Mouse (Mus musculus) regulatory T cell (primary cell): Measurements from ENCODE around the gene Arl11.

ENCODE experiments used
- in situ Hi-C: fragments of 300-600 bp; cut with MboI, MseI; formaldehyde crosslinking; loops from one replicate; pipeline ENCODE4 v1.15.1; 2025; ENCODE audit warnings: high pct_unique_total_duplicates

The Arl11 gene

DNA sequence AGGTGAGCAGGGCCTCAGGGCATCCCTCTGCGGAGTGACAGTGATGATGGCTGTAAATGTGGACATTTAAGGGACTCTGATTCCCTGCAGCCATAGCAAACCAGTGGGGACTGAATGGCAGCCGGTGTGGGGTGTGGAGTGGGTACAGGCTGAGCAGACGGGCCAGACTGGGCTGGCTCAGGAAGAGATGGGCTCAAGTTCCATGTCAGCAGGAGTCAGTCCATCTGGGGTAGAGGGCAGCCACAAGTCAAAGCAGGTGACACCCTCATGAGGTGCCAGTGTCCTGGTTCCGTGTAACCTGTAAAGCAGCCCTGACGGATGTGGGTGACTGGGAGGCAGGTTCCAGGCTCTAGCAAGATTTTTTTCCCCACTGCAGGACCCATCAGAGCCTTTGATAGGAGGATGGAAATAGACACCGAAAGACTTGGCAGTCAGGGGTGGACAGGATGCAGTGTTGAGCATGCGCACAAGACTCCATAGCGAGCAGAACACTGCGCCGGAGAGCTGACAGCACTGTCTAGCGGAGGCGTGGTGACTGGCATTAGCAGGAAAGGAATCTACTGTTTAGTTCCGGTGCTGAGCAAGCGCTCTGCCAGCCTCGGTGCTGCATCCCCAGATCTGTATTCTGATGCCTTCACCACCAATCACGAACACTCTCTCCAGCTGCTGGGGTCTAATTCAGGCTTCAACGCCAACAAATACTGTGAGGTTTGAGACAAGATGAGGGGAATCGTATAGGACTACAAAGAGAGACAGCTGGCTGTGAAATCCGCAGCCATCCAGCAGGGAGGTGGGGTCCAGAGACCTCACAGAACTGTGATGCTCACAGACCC is 18.3 kb downstream of the Arl11 start:
- in situ Hi-C loops: no loop called here

DNA sequence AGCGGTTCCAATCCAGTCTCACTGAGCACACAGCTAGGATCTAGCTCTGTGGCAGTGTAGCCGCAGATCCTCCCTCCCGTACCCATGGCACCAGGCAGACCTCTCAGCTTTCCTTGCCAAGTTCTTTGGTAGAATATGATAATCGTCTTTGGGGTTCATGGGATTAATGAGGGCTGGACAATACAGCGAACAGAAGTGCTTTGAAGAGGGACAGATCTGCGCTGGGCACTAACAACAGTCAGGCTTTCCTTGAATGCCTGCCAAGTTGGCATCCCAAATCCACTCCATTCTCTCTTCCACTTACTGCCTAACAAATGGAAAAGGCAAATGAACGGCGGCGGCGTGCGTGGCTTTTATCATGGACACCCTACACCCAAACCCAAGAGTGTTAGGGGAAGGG is 21.0 kb downstream of the Arl11 start:
- in situ Hi-C loops: loop anchor here (5.0 kb wide), 1 partner anchor 167 kb away; no protein-coding TSS in a partner anchor

DNA sequence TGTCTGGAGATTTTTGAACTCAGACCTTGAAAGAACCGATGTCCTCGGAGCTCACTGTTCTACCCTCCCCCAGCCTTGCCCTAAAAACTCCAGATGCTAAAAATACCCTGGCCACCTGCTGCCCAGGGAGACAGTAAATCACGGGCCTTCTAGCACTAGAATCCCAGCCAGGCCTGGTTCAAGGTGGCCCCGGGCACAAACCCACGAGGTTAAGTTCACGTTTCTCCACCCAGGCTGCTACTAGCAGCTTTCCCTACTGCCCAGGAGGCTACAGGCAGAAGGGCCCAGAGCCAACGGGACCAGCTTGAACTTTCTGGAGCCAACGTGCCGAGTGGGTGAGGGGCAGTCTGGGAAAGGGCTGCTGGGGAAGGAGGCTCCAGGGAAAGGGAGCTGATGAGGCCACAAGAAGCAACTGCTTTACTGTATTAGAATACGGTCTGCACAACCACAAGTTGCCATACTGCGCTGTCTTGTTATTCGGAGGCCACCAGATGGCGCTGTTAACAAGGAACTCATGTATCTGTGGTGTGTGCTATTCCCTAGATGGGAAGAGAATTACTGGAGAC is 21.5 kb downstream of the Arl11 start:
- in situ Hi-C loops: loop anchor here (5.0 kb wide), 1 partner anchor 166 kb away; no protein-coding TSS in a partner anchor

DNA sequence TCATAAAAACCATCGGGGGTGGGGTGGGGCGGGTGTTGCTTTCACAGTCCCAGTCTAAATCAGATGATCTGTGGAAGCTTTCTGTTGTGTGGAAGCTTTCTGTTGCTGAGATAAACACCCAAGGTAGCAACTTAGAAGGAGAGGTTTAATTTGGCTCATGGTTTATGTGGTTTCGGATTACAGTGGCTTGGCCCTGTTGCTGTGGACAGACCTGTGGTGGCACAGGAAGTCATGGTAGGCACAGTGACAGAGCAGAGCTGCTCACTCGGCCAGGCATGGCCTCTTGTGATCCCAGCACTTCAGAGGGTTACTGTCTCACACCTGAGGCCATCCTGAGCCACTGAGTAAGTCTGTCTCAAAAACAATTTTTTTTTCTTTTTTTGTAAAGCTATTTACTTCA is 29.8 kb downstream of the Arl11 start:
- in situ Hi-C loops: no loop called here

DNA sequence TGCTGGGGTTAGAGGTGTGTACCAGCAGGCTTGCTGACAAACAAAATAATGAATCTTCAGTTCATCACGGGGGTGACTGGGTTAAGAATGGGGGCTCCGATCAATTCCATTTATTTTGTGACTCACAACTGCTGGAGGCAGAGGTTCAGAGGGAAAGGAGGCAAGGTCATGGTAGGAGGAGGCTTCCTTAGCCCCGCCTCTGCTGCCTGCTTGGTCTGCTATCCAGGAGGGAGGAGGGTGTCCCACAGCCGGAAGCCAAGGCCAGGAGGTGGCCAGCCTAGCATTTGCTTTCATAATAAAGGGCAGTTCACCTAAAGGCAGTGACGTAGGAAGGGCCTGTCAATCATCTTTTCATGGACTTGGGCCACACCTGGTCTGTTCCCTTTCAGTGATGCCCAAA is 35.0 kb downstream of the Arl11 start:
- in situ Hi-C loops: no loop called here

GRCm38 (mm10) chr14:61346827-61347698 is 37.5 kb downstream of the Arl11 start:
- in situ Hi-C loops: no loop called here

DNA sequence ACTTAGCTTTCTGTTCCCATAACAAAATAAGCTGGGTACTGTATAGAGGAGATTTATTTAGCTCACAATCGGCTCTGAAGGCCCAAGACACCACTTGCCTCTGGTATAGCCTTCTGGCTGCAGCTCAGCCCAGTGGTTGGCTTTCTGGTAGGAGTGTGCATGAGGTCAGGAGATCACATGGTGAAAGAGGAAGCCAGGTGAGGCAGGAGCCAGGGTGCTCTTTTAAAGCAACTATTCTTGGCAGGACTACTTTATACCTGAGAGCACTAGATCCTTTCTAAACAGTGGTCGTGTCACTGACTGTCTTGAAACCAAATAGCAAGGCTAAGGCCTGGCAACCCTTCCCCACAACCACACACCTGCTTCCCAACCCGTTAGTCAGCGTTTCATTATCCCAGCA is 40.3 kb downstream of the Arl11 start:
- in situ Hi-C loops: no loop called here

- in situ Hi-C loops: no loop called here
Measured at GRCm38 (mm10) chr14:61350808-61351207, 41.3 kb downstream of the Arl11 start.

GRCm38 (mm10) chr14:61354251-61355235 is 45.0 kb downstream of the Arl11 start:
- in situ Hi-C loops: no loop called here

DNA sequence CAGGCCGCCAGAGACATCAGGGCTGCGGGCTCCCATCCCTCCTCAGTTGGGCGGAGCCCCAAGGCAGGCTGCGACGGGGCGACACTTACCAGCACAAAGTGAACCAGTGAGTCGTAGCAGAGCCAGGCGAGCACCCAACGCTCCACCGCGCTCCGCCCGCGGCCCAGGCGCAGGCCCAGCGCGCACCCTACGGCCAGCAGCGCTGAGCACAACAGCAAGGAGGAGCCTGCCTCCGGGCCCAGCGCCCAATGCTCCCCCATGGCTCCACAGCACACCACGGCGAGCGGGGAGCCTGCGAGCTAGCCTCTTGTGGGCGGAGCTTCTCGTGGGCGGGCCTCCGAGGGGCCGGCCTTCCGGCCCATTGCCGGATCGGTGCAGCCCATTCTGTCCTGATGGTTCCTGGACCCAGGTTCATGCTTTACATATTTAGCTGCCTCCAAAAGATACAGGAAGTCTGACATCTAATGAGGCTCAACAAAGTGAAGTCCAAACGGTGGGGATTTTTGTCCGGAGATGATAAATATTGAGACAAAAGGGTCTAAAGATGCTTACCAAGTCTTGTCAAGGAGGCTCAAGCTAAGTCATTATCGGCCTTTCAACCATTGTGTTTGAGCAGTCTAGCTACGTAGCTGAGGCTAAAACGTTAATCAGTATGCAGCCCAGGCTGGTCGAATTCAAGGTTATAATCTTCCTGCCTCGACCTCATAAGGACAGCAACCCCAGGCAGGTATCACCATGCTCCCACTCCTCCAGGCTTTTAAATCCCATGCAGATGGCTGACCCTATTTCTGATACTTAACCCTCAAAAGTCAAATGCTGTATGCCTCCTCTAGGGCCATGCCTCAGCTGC is 50.8 kb downstream of the Arl11 start, which contains the start of gene Ebpl:
Gene Ebpl, minus strand, starts transcription at position 309 of the 850 bp plus-strand sequence.
- in situ Hi-C loops: no loop called here

- in situ Hi-C loops: no loop called here
Measured at GRCm38 (mm10) chr14:61360981-61361511, 51.5 kb downstream of the Arl11 start.
